Mouse (Mus musculus): ENCODE results near the gene Rgs7. TPM values are rescaled to one million over a fixed set of nuclear protein-coding genes. Genes with fewer than 3 reads are reported as not detected.

Gene Rgs7
- polyA plus RNA-seq, 1 experiment from 2014 or later, result 0.35 TPM

DNA sequence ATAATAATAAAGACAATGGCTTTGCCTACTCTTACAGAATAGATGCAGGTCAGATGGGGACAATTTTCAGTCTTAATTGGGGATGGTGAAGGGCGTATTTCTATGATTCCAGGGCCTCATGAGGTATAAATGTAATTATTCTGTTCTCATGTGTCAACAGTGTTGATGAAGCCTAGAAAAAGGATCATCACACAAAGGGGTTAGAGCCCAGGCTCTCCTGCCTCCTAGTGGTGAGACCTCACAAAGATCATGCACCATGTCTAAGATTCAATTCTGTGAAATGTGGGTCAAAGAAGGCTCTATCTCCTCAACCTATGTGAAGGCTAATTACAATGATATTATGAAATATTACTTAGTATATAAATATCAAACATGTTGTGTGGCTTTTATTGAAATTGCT lies 146.1 kb downstream of the Rgs7 start:
- no peak for ATAC-seq (ENCODE audit: borderline replicate concordance, extremely low read depth, low FRiP score, low TSS enrichment)
- H3K36me3 ChIP-seq, result no peaks in the 10 kb centered on the region
- H3K27me3 ChIP-seq, result no peaks in the 10 kb centered on the region
- no peaks in the 10 kb centered on the region for H3K4me1 ChIP-seq
- no peak overlapping the region for H3K4me3 ChIP-seq
- 78% methylated on average over 1 of the region's 1 CpGs for WGBS
- no peaks in the 10 kb centered on the region for H3K9me3 ChIP-seq
- H3K27ac ChIP-seq, result no peak overlapping the region
- no peak overlapping the region for H3K4me2 ChIP-seq
- no peak overlapping the region for H3K9ac ChIP-seq

DNA sequence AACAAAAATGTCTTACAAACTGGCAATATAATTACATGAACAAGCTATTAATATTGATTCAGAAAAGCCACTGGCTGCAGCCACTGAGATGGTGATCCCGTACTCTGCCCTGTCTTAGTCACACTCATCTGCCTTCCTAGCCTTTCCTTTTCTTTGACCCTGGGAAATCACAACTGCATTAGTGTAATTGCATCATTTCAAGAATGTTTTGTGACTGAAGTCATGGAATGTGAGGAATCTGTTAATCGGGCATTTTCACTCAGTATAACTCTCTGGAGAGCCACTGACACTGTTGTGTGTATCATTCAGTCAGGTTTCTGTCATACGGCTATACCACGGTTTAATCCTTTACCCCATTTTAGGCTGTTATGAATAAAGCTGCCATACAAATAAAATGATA lies 156.1 kb downstream of the Rgs7 start:
- H3K4me2 ChIP-seq, result no peak overlapping the region
- no peak overlapping the region for H3K4me3 ChIP-seq
- 58% methylated on average over 4 of the region's 4 CpGs for WGBS
- no peak for ATAC-seq (ENCODE audit: borderline replicate concordance, extremely low read depth, low FRiP score, low TSS enrichment)
- no peaks in the 10 kb centered on the region for H3K36me3 ChIP-seq
- no peak overlapping the region for H3K9ac ChIP-seq
- no peaks in the 10 kb centered on the region for H3K4me1 ChIP-seq
- no peaks in the 10 kb centered on the region for H3K27me3 ChIP-seq
- H3K27ac ChIP-seq, result no peak overlapping the region
- no peaks in the 10 kb centered on the region for H3K9me3 ChIP-seq

DNA sequence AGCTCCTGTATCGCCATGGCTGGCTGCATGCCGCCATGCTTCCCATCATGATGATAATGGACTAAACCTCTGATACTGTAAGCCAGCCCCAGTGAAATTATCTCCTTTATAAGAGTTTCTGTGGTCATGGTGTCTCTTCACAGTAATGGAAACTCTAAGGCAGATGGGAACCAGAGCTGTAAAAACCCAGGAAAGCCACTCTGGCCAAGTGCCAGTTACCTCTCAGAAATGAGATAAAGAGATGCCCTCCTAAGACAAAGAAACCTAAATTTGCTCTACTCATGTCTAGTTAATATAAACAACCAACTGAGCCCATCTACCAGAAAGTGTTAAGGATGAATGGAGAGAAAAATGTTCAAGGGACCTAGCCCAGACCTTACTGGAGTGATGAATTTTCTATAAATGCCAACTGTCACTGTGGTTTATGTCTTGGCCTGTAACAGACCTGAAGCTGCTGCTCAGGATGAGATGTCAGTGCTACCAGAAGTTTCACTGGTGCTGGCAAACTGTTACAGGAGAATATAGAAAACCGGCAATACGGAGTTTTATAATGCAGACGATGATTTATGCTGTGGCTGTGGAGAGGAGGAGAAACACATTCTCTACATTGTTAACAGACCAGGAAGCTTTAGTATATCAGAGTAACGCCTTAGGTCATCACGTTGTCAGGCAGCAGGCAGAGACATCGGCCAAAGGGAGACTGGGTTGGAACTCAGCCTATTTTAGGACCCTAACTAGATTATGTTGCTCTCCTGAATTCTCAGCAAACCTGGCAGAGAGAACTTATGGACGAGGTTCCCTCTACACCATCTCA lies 159.1 kb downstream of the Rgs7 start:
- Histone ChIP-seq H3K4me2 (no peak overlapping the region), H3K9ac (no peak overlapping the region), H3K27me3 (no peaks in the 10 kb centered on the region), H3K27ac (no peak overlapping the region), H3K4me1 (no peaks in the 10 kb centered on the region), H3K36me3 (no peaks in the 10 kb centered on the region), H3K4me3 (no peak overlapping the region), H3K9me3 (no peaks in the 10 kb centered on the region)
- WGBS, result 49% methylated on average over 9 of the region's 9 CpGs
- ATAC-seq (ENCODE audit: borderline replicate concordance, extremely low read depth, low FRiP score, low TSS enrichment), result no peak

- Histone ChIP-seq H3K36me3 (no peaks in the 10 kb centered on the region), H3K27me3 (no peaks in the 10 kb centered on the region)
- WGBS, result 72% methylated on average over 3 of the region's 3 CpGs
Observed at GRCm38 (mm10) chr1:175329934-175330471, 162.3 kb downstream of the Rgs7 start.

GRCm38 (mm10) chr1:175322781-175323180 lies 169.5 kb downstream of the Rgs7 start:
- Histone ChIP-seq H3K4me2 (no peak overlapping the region), H3K4me1 (no peaks in the 10 kb centered on the region), H3K9me3 (no peaks in the 10 kb centered on the region), H3K9ac (no peak overlapping the region), H3K4me3 (no peak overlapping the region), H3K27ac (no peak overlapping the region), H3K36me3 (no peaks in the 10 kb centered on the region), H3K27me3 (no peaks in the 10 kb centered on the region)
- no peak for ATAC-seq (ENCODE audit: borderline replicate concordance, extremely low read depth, low FRiP score, low TSS enrichment)

More at GRCm38 (mm10) chr1:175329934-175330471, 162.3 kb downstream of the Rgs7 start:
- Histone ChIP-seq H3K4me3 (no peak overlapping the region), H3K9me3 (no peaks in the 10 kb centered on the region), H3K9ac (no peak overlapping the region), H3K4me1 (no peaks in the 10 kb centered on the region), H3K4me2 (no peak overlapping the region), H3K27ac (no peak overlapping the region)
- no peak for ATAC-seq (ENCODE audit: borderline replicate concordance, extremely low read depth, low FRiP score, low TSS enrichment)

GRCm38 (mm10) chr1:175319205-175319604 lies 173.1 kb downstream of the Rgs7 start:
- 83% methylated on average over 9 of the region's 9 CpGs for WGBS
- no peaks in the 10 kb centered on the region for H3K36me3 ChIP-seq

GRCm38 (mm10) chr1:175317264-175317663 lies 175.0 kb downstream of the Rgs7 start:
- no peak overlapping the region for H3K27ac ChIP-seq
- 13% methylated on average over 1 of the region's 1 CpGs for WGBS
- no peak overlapping the region for H3K4me3 ChIP-seq
- H3K36me3 ChIP-seq, result no peaks in the 10 kb centered on the region
- no peak for ATAC-seq (ENCODE audit: borderline replicate concordance, extremely low read depth, low FRiP score, low TSS enrichment)
- no peak overlapping the region for H3K9ac ChIP-seq
- no peaks in the 10 kb centered on the region for H3K9me3 ChIP-seq
- H3K4me2 ChIP-seq, result no peak overlapping the region
- no peaks in the 10 kb centered on the region for H3K27me3 ChIP-seq
- H3K4me1 ChIP-seq, result no peaks in the 10 kb centered on the region

More at GRCm38 (mm10) chr1:175319205-175319604, 173.1 kb downstream of the Rgs7 start:
- no peaks in the 10 kb centered on the region for H3K4me1 ChIP-seq
- no peaks in the 10 kb centered on the region for H3K27me3 ChIP-seq
- no peak overlapping the region for H3K9ac ChIP-seq
- no peak overlapping the region for H3K27ac ChIP-seq
- no peak overlapping the region for H3K4me2 ChIP-seq
- H3K9me3 ChIP-seq, result no peaks in the 10 kb centered on the region
- no peak for ATAC-seq (ENCODE audit: borderline replicate concordance, extremely low read depth, low FRiP score, low TSS enrichment)
- H3K4me3 ChIP-seq, result no peak overlapping the region

DNA sequence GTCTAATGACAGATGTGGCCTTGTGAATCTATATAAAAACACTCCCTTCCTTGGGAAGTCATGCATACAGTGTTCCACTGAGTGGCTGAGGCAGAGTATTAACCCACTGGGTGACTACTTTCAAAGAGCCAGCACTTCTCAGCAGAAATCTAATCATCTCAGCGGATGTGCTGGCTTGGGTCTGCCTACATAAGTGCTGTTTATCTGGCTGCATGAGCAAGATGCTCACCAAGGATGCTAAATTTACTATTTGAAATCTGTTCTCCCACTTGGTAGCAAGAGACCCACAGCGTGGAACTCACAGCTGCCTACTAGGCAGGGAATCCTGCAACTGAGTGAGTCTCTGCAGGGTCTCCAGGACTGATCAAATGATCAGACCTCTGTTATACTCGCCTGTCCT lies 184.7 kb downstream of the Rgs7 start:
- no peak for ATAC-seq (ENCODE audit: borderline replicate concordance, extremely low read depth, low FRiP score, low TSS enrichment)
- H3K9me3 ChIP-seq, result no peaks in the 10 kb centered on the region
- no peaks in the 10 kb centered on the region for H3K4me1 ChIP-seq
- no peaks in the 10 kb centered on the region for H3K27me3 ChIP-seq
- H3K9ac ChIP-seq, result no peak overlapping the region
- H3K4me3 ChIP-seq, result no peak overlapping the region
- 52% methylated on average over 3 of the region's 3 CpGs for WGBS
- H3K36me3 ChIP-seq, result no peaks in the 10 kb centered on the region
- H3K4me2 ChIP-seq, result no peak overlapping the region
- no peak overlapping the region for H3K27ac ChIP-seq

- no peak overlapping the region for H3K4me2 ChIP-seq
- H3K4me3 ChIP-seq, result no peak overlapping the region
- H3K36me3 ChIP-seq, result no peaks in the 10 kb centered on the region
- 82% methylated on average over 1 of the region's 1 CpGs for WGBS
- H3K9me3 ChIP-seq, result no peaks in the 10 kb centered on the region
- H3K4me1 ChIP-seq, result no peaks in the 10 kb centered on the region
- no peak overlapping the region for H3K9ac ChIP-seq
- ATAC-seq (ENCODE audit: borderline replicate concordance, extremely low read depth, low FRiP score, low TSS enrichment), result no peak
- H3K27me3 ChIP-seq, result peaks cover 6% of the 10 kb centered on the region; the same call in 1 of the 2 replicates
- no peak overlapping the region for H3K27ac ChIP-seq
Observed at GRCm38 (mm10) chr1:175300895-175301294, 191.4 kb downstream of the Rgs7 start.

DNA sequence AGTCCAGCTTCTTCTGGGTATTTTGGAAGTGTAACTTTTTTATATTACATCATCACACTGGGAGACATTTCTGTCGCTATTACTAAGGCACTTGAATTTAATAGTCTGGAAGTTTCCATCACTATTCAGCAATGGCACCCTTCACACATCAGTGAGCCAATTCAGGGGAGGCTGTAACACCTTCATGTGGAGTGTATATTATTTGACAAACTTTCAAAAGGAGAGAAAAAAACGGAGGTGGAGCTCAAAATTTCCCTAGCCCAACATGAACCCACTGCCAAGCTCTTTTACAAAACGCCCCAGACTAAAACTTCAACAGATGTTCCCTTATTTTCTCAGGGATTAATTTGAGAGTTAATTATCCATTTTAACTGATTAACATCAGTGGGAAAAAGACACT lies 191.9 kb downstream of the Rgs7 start:
- no peak for ATAC-seq (ENCODE audit: borderline replicate concordance, extremely low read depth, low FRiP score, low TSS enrichment)
- Histone ChIP-seq H3K4me2 (no peak overlapping the region), H3K36me3 (no peaks in the 10 kb centered on the region), H3K9me3 (no peaks in the 10 kb centered on the region), H3K27me3 (peaks cover 6% of the 10 kb centered on the region; the same call in 1 of the 2 replicates), H3K27ac (no peak overlapping the region), H3K4me3 (no peak overlapping the region), H3K4me1 (no peaks in the 10 kb centered on the region), H3K9ac (no peak overlapping the region)
- 53% methylated on average over 3 of the region's 3 CpGs for WGBS

DNA sequence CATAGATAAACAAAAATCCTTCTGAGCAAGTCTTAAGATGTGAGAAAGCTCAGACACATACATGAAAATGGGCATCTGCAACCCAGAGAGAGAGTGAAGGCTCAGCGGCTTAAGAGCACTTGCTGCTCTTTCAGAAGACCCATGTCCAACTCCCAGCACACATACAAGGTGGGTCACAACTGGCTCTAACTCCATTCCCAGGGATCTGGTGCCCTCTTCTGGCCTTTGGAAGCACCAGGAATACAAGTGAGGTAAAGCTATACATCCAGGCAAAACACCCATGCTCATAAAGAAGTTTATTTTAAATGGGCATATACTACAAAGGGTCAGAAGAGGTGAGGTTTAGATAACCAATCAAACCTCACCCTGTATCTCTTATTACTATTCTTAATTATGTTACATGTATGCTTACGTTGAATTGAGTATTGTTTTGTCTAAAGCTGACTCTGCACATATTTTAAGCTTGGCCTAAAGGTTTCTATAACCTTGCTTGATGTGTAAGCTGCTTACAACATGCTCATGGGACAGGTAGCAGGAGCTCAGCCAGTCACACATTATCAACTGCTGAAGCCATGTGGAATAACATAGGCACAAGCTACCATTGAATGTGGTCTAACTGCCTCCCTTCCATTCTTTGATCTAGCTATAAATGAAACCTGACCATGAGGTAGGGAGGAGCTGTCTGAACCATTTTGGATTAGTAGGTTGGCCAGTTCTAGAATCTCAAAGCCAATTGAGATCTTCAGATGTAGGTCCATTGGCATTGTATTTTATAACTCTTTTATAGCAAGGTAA lies 192.5 kb downstream of the Rgs7 start:
- Histone ChIP-seq H3K27me3 (peaks cover 6% of the 10 kb centered on the region; the same call in 1 of the 2 replicates), H3K4me1 (no peaks in the 10 kb centered on the region), H3K4me2 (no peak overlapping the region), H3K27ac (no peak overlapping the region), H3K9me3 (no peaks in the 10 kb centered on the region), H3K9ac (no peak overlapping the region), H3K4me3 (no peak overlapping the region), H3K36me3 (no peaks in the 10 kb centered on the region)
- no peak for ATAC-seq (ENCODE audit: borderline replicate concordance, extremely low read depth, low FRiP score, low TSS enrichment)
- WGBS, result 83% methylated on average over 2 of the region's 2 CpGs

- Histone ChIP-seq H3K4me1 (no peaks in the 10 kb centered on the region), H3K9me3 (no peaks in the 10 kb centered on the region), H3K4me3 (no peak overlapping the region), H3K4me2 (no peak overlapping the region), H3K9ac (no peak overlapping the region), H3K36me3 (no peaks in the 10 kb centered on the region), H3K27ac (no peak overlapping the region), H3K27me3 (peaks cover 6% of the 10 kb centered on the region; the same call in 1 of the 2 replicates)
- ATAC-seq (ENCODE audit: borderline replicate concordance, extremely low read depth, low FRiP score, low TSS enrichment), result no peak
- WGBS, result 86% methylated on average over 1 of the region's 1 CpGs
Observed at GRCm38 (mm10) chr1:175296906-175297305, 195.4 kb downstream of the Rgs7 start.

Measured in lung, embryonic 15.5 days (tissue).